Mouse (Mus musculus): ENCODE data around the gene Car11. TPM values are rescaled to one million over a fixed set of nuclear protein-coding genes. Genes with fewer than 3 reads are reported as not detected.

Car11 gene
- polyA plus RNA-seq, 1 experiment from 2014 or later = 73.8 TPM

GRCm38 (mm10) chr7:45706721-45707241 is 7.1 kb downstream of the Car11 start:
- Histone ChIP-seq H3K27ac (peak overlapping the region; percentile 67), H3K27me3 (replicated peaks) (no peaks in the 10 kb centered on the region), H3K36me3 (replicated peaks) (peaks cover 18% of the 10 kb centered on the region), H3K9me3 (no peaks in the 10 kb centered on the region), H3K9ac (peak overlapping the region; percentile 68), H3K4me1 (peaks cover 78% of the 10 kb centered on the region), H3K4me2 (peak overlapping the region; percentile 91), H3K4me3 (peak overlapping the region; percentile 52)
- under 1% methylated on average over 43 of the region's 45 CpGs for WGBS
- ATAC-seq (replicated peaks) = no peak

- Histone ChIP-seq H3K27me3 (replicated peaks) (no peaks in the 10 kb centered on the region), H3K4me3 (peak overlapping the region; percentile 52), H3K27ac (peak overlapping the region; percentile 67), H3K36me3 (replicated peaks) (peaks cover 23% of the 10 kb centered on the region), H3K4me2 (peak overlapping the region; percentile 91), H3K9ac (peak overlapping the region; percentile 23), H3K4me1 (peaks cover 77% of the 10 kb centered on the region), H3K9me3 (no peaks in the 10 kb centered on the region)
- WGBS = under 1% methylated on average over 27 of the region's 27 CpGs
- no peak for ATAC-seq (replicated peaks)
These were observed 7.8 kb downstream of the Car11 start for GRCm38 (mm10) chr7:45707375-45707967.

GRCm38 (mm10) chr7:45708221-45708761 is 8.6 kb downstream of the Car11 start:
- 0 out of 2 replicates have a peak overlapping the region, but pooled peaks have one; percentile 23 for H3K9ac ChIP-seq
- peak overlapping the region; percentile 91 for H3K4me2 ChIP-seq
- peaks cover 31% of the 10 kb centered on the region for H3K36me3 ChIP-seq (replicated peaks)
- H3K27ac ChIP-seq = peak overlapping the region; percentile 79
- H3K9me3 ChIP-seq = no peaks in the 10 kb centered on the region
- no peak for ATAC-seq (replicated peaks)
- no peak overlapping the region for H3K4me3 ChIP-seq
- peaks cover 71% of the 10 kb centered on the region for H3K4me1 ChIP-seq
- WGBS = 56% methylated on average over 13 of the region's 13 CpGs
- no peaks in the 10 kb centered on the region for H3K27me3 ChIP-seq (replicated peaks)

- Histone ChIP-seq H3K36me3 (replicated peaks) (peaks cover 32% of the 10 kb centered on the region), H3K27me3 (replicated peaks) (no peaks in the 10 kb centered on the region), H3K4me2 (peak overlapping the region; percentile 91), H3K9ac (no peak overlapping the region), H3K4me1 (peaks cover 66% of the 10 kb centered on the region), H3K9me3 (no peaks in the 10 kb centered on the region), H3K27ac (peak overlapping the region; percentile 79), H3K4me3 (no peak overlapping the region; the same call in 1 of the 2 replicates)
- 23% methylated on average over 6 of the region's 6 CpGs for WGBS
- peak; percentile 32; the same call in 1 of the 2 replicates for ATAC-seq (replicated peaks)
These were observed 9.4 kb downstream of the Car11 start for GRCm38 (mm10) chr7:45709036-45709435.

- Histone ChIP-seq H3K4me3 (no peak overlapping the region; the same call in 1 of the 2 replicates), H3K9me3 (no peaks in the 10 kb centered on the region), H3K27me3 (replicated peaks) (no peaks in the 10 kb centered on the region), H3K36me3 (replicated peaks) (peaks cover 32% of the 10 kb centered on the region), H3K9ac (no peak overlapping the region), H3K27ac (peak overlapping the region; percentile 79), H3K4me1 (peaks cover 73% of the 10 kb centered on the region), H3K4me2 (peak overlapping the region; percentile 91)
- 64% methylated on average over 14 of the region's 14 CpGs for WGBS
- no peak for ATAC-seq (replicated peaks)
These were observed 10.2 kb downstream of the Car11 start for GRCm38 (mm10) chr7:45709677-45710355.

- Histone ChIP-seq H3K27me3 (replicated peaks) (no peaks in the 10 kb centered on the region), H3K27ac (peak overlapping the region; percentile 79)
- ATAC-seq (replicated peaks) = no peak
These were observed 11.0 kb downstream of the Car11 start for GRCm38 (mm10) chr7:45710477-45711191.

GRCm38 (mm10) chr7:45711316-45712021 is 11.8 kb downstream of the Car11 start:
- Histone ChIP-seq H3K4me3 (no peak overlapping the region), H3K27me3 (replicated peaks) (no peaks in the 10 kb centered on the region), H3K36me3 (replicated peaks) (peaks cover 32% of the 10 kb centered on the region), H3K27ac (no peak overlapping the region), H3K4me2 (no peak overlapping the region), H3K9ac (no peak overlapping the region), H3K4me1 (peaks cover 70% of the 10 kb centered on the region), H3K9me3 (no peaks in the 10 kb centered on the region)
- 92% methylated on average over 24 of the region's 24 CpGs for WGBS
- no peak for ATAC-seq (replicated peaks)

More at GRCm38 (mm10) chr7:45710477-45711191, 11.0 kb downstream of the Car11 start:
- Histone ChIP-seq H3K36me3 (replicated peaks) (peaks cover 32% of the 10 kb centered on the region), H3K4me3 (no peak overlapping the region), H3K4me1 (peaks cover 70% of the 10 kb centered on the region), H3K4me2 (no peak overlapping the region), H3K9ac (no peak overlapping the region), H3K9me3 (no peaks in the 10 kb centered on the region)
- 94% methylated on average over 20 of the region's 20 CpGs for WGBS

GRCm38 (mm10) chr7:45712022-45712757 is 12.5 kb downstream of the Car11 start:
- Histone ChIP-seq H3K27me3 (replicated peaks) (no peaks in the 10 kb centered on the region), H3K9ac (no peak overlapping the region), H3K4me2 (no peak overlapping the region), H3K4me3 (no peak overlapping the region), H3K36me3 (replicated peaks) (peaks cover 32% of the 10 kb centered on the region), H3K9me3 (no peaks in the 10 kb centered on the region), H3K27ac (no peak overlapping the region), H3K4me1 (peaks cover 70% of the 10 kb centered on the region)
- 91% methylated on average over 21 of the region's 21 CpGs for WGBS
- ATAC-seq (replicated peaks) = no peak

GRCm38 (mm10) chr7:45713396-45713795 is 13.8 kb downstream of the Car11 start:
- WGBS = 92% methylated on average over 16 of the region's 16 CpGs

GRCm38 (mm10) chr7:45713881-45714520 is 14.4 kb downstream of the Car11 start:
- H3K9me3 ChIP-seq = no peaks in the 10 kb centered on the region
- no peak for ATAC-seq (replicated peaks)
- H3K36me3 ChIP-seq (replicated peaks) = peaks cover 32% of the 10 kb centered on the region
- peaks cover 60% of the 10 kb centered on the region for H3K4me1 ChIP-seq
- peak overlapping the region; percentile 65 for H3K4me3 ChIP-seq
- H3K27ac ChIP-seq = no peak overlapping the region
- 90% methylated on average over 6 of the region's 6 CpGs for WGBS
- 0 out of 2 replicates have a peak overlapping the region, but pooled peaks have one; percentile 69 for H3K9ac ChIP-seq
- no peaks in the 10 kb centered on the region for H3K27me3 ChIP-seq (replicated peaks)
- peak overlapping the region; percentile 83 for H3K4me2 ChIP-seq

More at GRCm38 (mm10) chr7:45713396-45713795, 13.8 kb downstream of the Car11 start:
- Histone ChIP-seq H3K9me3 (no peaks in the 10 kb centered on the region), H3K4me1 (peaks cover 61% of the 10 kb centered on the region), H3K4me3 (no peak overlapping the region), H3K36me3 (replicated peaks) (peaks cover 32% of the 10 kb centered on the region), H3K9ac (no peak overlapping the region), H3K27ac (no peak overlapping the region), H3K4me2 (no peak overlapping the region), H3K27me3 (replicated peaks) (no peaks in the 10 kb centered on the region)
- ATAC-seq (replicated peaks) = no peak

Data from midbrain, embryonic 15.5 days (tissue).